In the genomic region with DNA sequence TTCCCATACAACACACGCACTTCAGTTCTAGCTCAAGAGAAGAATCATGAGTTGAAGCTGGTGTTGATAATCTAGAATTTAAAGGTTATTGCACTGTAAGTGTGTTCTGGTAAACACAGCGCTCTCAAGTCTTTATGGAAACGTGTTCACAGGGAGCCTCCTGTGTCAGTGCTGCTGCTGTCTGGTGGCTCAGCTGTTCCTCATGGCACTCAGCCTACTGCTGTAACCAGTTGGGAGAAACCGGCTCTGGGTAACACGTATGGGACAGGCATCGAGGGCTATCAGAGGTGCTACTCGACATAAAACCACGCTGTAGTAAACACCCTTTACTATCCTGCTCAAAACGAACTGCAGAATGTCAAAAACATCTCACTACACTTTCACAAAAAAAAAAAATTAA, we compare ENCODE assay signal across 10 mouse cellular contexts. TPM values are rescaled to one million over a fixed set of nuclear protein-coding genes. Genes with fewer than 3 reads are reported as not detected.
A peak's percentile ranks its signal among the peaks of the same experiment; 100 is the strongest.
DNase-seq lines count a peak whose midpoint lies in the region; ATAC-seq lines count a peak whose summit lies in the region.
"Had no signal": no experiment of that assay in that cellular context is flagged by ENCODE, and none has a peak within 500 bp of the region (broad histone marks: within the 10 kb centered on the region; RNA-seq: fewer than 3 reads in every experiment).

No protein-coding gene starts in this region.

- peak; percentile 31 for DNase-seq in embryonic facial prominence, embryonic 14.5 days (ENCODE audit: low spot score)
- DNase-seq in embryonic facial prominence, embryonic 10.5 days (ENCODE audit: low spot score) = no peak
- DNase-seq in hindbrain, embryonic 10.5 days (ENCODE audit: low spot score) = no peak
- DNase-seq in hindbrain, embryonic 11.5 days (ENCODE audit: low spot score) = no peak
- DNase-seq in cerebellum, postnatal 14 days = peak; percentile 48 to 50
- DNase-seq in thymus, postnatal 10 days (ENCODE audit: low spot score in 2 of 2) = no peak
- DNase-seq: adrenal gland, postnatal 10 days had no signal

- no peak overlapping the region for H3K9ac ChIP-seq in embryonic facial prominence, embryonic 14.5 days (ENCODE audit: low read depth, low read length)
- no peak overlapping the region for H3K9ac ChIP-seq in hindbrain, embryonic 11.5 days (ENCODE audit: low read depth, low read length)
- no peak overlapping the region for H3K9ac ChIP-seq in hindbrain, embryonic 12.5 days

- H3K36me3 ChIP-seq in embryonic facial prominence, embryonic 14.5 days (ENCODE audit: control insufficient read depth, insufficient read depth, low read length) = 0 out of 2 replicates have a peak, but pooled peaks cover 4% of the 10 kb centered on the region
- H3K36me3 ChIP-seq in embryonic facial prominence, embryonic 10.5 days (replicated peaks) = no peaks in the 10 kb centered on the region; the same call in 1 of the 2 replicates
- no peaks in the 10 kb centered on the region for H3K36me3 ChIP-seq in hindbrain, embryonic 10.5 days
- H3K36me3 ChIP-seq in hindbrain, embryonic 11.5 days (ENCODE audit: control insufficient read depth, insufficient read depth, low read length) = no peaks in the 10 kb centered on the region
- H3K36me3 ChIP-seq in hindbrain, embryonic 12.5 days = no peaks in the 10 kb centered on the region

- no peak overlapping the region for H3K4me2 ChIP-seq in embryonic facial prominence, embryonic 14.5 days (ENCODE audit: low read depth, low read length)
- no peak overlapping the region for H3K4me2 ChIP-seq in hindbrain, embryonic 11.5 days (replicated peaks; ENCODE audit: low read depth, low read length)
- H3K4me2 ChIP-seq in hindbrain, embryonic 12.5 days (replicated peaks) = no peak overlapping the region

- 73% methylated on average over 9 of the region's 9 CpGs for WGBS in embryonic facial prominence, embryonic 14.5 days
- 71% methylated on average over 9 of the region's 9 CpGs for WGBS in embryonic facial prominence, embryonic 10.5 days
- 71% methylated on average over 9 of the region's 9 CpGs for WGBS in hindbrain, embryonic 10.5 days
- WGBS in hindbrain, embryonic 11.5 days = 72% methylated on average over 9 of the region's 9 CpGs
- 67% methylated on average over 9 of the region's 9 CpGs for WGBS in hindbrain, embryonic 12.5 days

- no peaks in the 10 kb centered on the region for H3K4me1 ChIP-seq in embryonic facial prominence, embryonic 14.5 days (ENCODE audit: control insufficient read depth, insufficient read depth, low read length)
- 0 out of 2 replicates have a peak, but pooled peaks cover 3% of the 10 kb centered on the region for H3K4me1 ChIP-seq in embryonic facial prominence, embryonic 10.5 days
- peaks cover 10% of the 10 kb centered on the region for H3K4me1 ChIP-seq in hindbrain, embryonic 10.5 days (replicated peaks)
- no peaks in the 10 kb centered on the region for H3K4me1 ChIP-seq in hindbrain, embryonic 11.5 days (replicated peaks; ENCODE audit: control insufficient read depth, insufficient read depth, low read length)
- peaks cover 7% of the 10 kb centered on the region; the same call in 1 of the 2 replicates for H3K4me1 ChIP-seq in hindbrain, embryonic 12.5 days

- H3K27ac ChIP-seq in embryonic facial prominence, embryonic 14.5 days (replicated peaks; ENCODE audit: low read depth, low read length) = no peak overlapping the region
- H3K27ac ChIP-seq in embryonic facial prominence, embryonic 10.5 days (replicated peaks) = no peak overlapping the region
- 0 out of 2 replicates have a peak overlapping the region, but pooled peaks have one; percentile 59 for H3K27ac ChIP-seq in hindbrain, embryonic 10.5 days
- H3K27ac ChIP-seq in hindbrain, embryonic 11.5 days (ENCODE audit: low read depth, low read length) = no peak overlapping the region
- 0 out of 2 replicates have a peak overlapping the region, but pooled peaks have one; percentile 30 for H3K27ac ChIP-seq in hindbrain, embryonic 12.5 days
- H3K27ac ChIP-seq: kidney, postnatal 0 days had no signal

- H3K9me3 ChIP-seq in embryonic facial prominence, embryonic 14.5 days (ENCODE audit: control insufficient read depth, low read length) = no peaks in the 10 kb centered on the region
- no peaks in the 10 kb centered on the region for H3K9me3 ChIP-seq in embryonic facial prominence, embryonic 10.5 days
- H3K9me3 ChIP-seq in hindbrain, embryonic 10.5 days = no peaks in the 10 kb centered on the region
- H3K9me3 ChIP-seq in hindbrain, embryonic 11.5 days (ENCODE audit: control insufficient read depth, low read length) = no peaks in the 10 kb centered on the region
- H3K9me3 ChIP-seq in hindbrain, embryonic 12.5 days (replicated peaks) = no peaks in the 10 kb centered on the region

- H3K4me3 ChIP-seq in embryonic facial prominence, embryonic 14.5 days (ENCODE audit: low read depth, low read length) = no peak overlapping the region
- no peak overlapping the region for H3K4me3 ChIP-seq in embryonic facial prominence, embryonic 10.5 days
- no peak overlapping the region for H3K4me3 ChIP-seq in hindbrain, embryonic 10.5 days
- no peak overlapping the region for H3K4me3 ChIP-seq in hindbrain, embryonic 11.5 days (ENCODE audit: low read depth, low read length)
- H3K4me3 ChIP-seq in hindbrain, embryonic 12.5 days = no peak overlapping the region

- H3K27me3 ChIP-seq in embryonic facial prominence, embryonic 14.5 days (replicated peaks; ENCODE audit: control insufficient read depth, insufficient read depth, low read length) = no peaks in the 10 kb centered on the region
- H3K27me3 ChIP-seq in embryonic facial prominence, embryonic 10.5 days (replicated peaks; ENCODE audit: low read depth, poor library complexity, severe bottlenecking) = no peaks in the 10 kb centered on the region
- no peaks in the 10 kb centered on the region for H3K27me3 ChIP-seq in hindbrain, embryonic 10.5 days (ENCODE audit: insufficient read depth, poor library complexity, severe bottlenecking)
- no peaks in the 10 kb centered on the region for H3K27me3 ChIP-seq in hindbrain, embryonic 11.5 days (ENCODE audit: control insufficient read depth, insufficient read depth, low read length)
- H3K27me3 ChIP-seq in hindbrain, embryonic 12.5 days = no peaks in the 10 kb centered on the region

- no peak for ATAC-seq in embryonic facial prominence, embryonic 14.5 days (ENCODE audit: low read depth)
- no peak for ATAC-seq in hindbrain, embryonic 11.5 days (ENCODE audit: low FRiP score)
- ATAC-seq in hindbrain, embryonic 12.5 days (ENCODE audit: low FRiP score) = no peak
- ATAC-seq in activated CD4-positive, CD25-positive, alpha-beta regulatory T cell, adult 4 months = no peak

RNA-seq across cellular contexts. Expression of a gene that starts 35.9 kb away (rescaled TPM):
- 22.0 and 23.8 TPM in 2 replicates for polyA plus RNA-seq in embryonic facial prominence, embryonic 14.5 days (2014; fragmentation: Nextera tagmentation; extraction: Ambion mirVana)
- 36.3 and 42.4 TPM in 2 replicates for polyA plus RNA-seq in embryonic facial prominence, embryonic 10.5 days (2016; fragmentation: Nextera tagmentation; extraction: Ambion mirVana)
- 39.1 and 44.6 TPM in 2 replicates for polyA plus RNA-seq in hindbrain, embryonic 10.5 days (2016; fragmentation: Nextera tagmentation; extraction: Ambion mirVana)
- 40.8 and 42.4 TPM in 2 replicates for polyA plus RNA-seq in hindbrain, embryonic 11.5 days (2014; fragmentation: Nextera tagmentation; extraction: Ambion mirVana)
- polyA plus RNA-seq in hindbrain, embryonic 12.5 days (2016; fragmentation: Nextera tagmentation; extraction: Ambion mirVana) = 36.7 and 38.4 TPM in 2 replicates
- polyA plus RNA-seq in activated CD4-positive, CD25-positive, alpha-beta regulatory T cell, adult 4 months (2017; shearing (Covaris generic)) = 10 to 100 TPM; 22.1 to 22.4 TPM

RNA-seq across cellular contexts. Expression of a gene that starts 36.1 kb away (rescaled TPM):
- polyA plus RNA-seq in embryonic facial prominence, embryonic 14.5 days (2014; fragmentation: Nextera tagmentation; extraction: Ambion mirVana) = 14.9 and 16.5 TPM in 2 replicates
- polyA plus RNA-seq in embryonic facial prominence, embryonic 10.5 days (2016; fragmentation: Nextera tagmentation; extraction: Ambion mirVana) = 20.4 and 24.9 TPM in 2 replicates
- polyA plus RNA-seq in hindbrain, embryonic 10.5 days (2016; fragmentation: Nextera tagmentation; extraction: Ambion mirVana) = 21.0 and 22.3 TPM in 2 replicates
- polyA plus RNA-seq in hindbrain, embryonic 11.5 days (2014; fragmentation: Nextera tagmentation; extraction: Ambion mirVana) = 25.1 and 26.1 TPM in 2 replicates
- 19.2 and 19.9 TPM in 2 replicates for polyA plus RNA-seq in hindbrain, embryonic 12.5 days (2016; fragmentation: Nextera tagmentation; extraction: Ambion mirVana)
- polyA plus RNA-seq in activated CD4-positive, CD25-positive, alpha-beta regulatory T cell, adult 4 months (2017; shearing (Covaris generic)) = 10 to 100 TPM; 11.7 to 15.1 TPM

Comparison
In these comparisons a context has a peak if more than half of its experiments do, and no peak if none do; other contexts are left out.
1. DNase-seq: peak in embryonic facial prominence, embryonic 14.5 days (single experiment) and cerebellum, postnatal 14 days (2 of 2); none in embryonic facial prominence, embryonic 10.5 days (single experiment), hindbrain, embryonic 10.5 days (single experiment), hindbrain, embryonic 11.5 days (single experiment) and thymus, postnatal 10 days (0 of 2).
2. H3K27ac ChIP-seq: peak in hindbrain, embryonic 10.5 days (single experiment) and hindbrain, embryonic 12.5 days (single experiment); none in embryonic facial prominence, embryonic 14.5 days (single experiment), embryonic facial prominence, embryonic 10.5 days (single experiment) and hindbrain, embryonic 11.5 days (single experiment).